Mouse (Mus musculus): ENCODE results near the gene 4930503B20Rik. TPM values are rescaled to one million over a fixed set of nuclear protein-coding genes. Genes with fewer than 3 reads are reported as not detected.

The 4930503B20Rik gene
- polyA plus RNA-seq, 1 experiment = not detected

DNA sequence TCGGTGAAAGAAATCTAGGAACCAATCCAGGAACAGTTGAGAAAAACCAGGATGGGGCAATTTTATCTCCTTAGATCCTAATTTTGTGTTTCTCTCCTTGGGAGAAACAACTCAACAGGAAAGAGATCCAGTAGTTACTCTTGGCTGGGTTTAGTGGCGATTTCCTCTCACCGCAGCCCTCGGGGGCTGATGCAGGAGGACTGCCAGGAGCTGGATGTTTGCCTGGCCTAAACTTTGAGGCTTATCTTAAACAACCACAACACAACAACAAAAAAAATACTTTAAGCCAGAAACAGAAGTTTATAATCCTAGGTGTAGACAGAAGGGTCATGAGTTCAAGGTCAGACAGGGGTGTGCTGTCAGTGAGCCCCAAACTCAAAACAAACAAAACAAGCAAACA lies 39.3 kb downstream of the 4930503B20Rik start:
- no peak overlapping the region for H3K4me3 ChIP-seq (ENCODE audit: low read depth, low read length)
- H3K9ac ChIP-seq (ENCODE audit: low read depth, poor library complexity, severe bottlenecking) = no peak overlapping the region
- H3K27me3 ChIP-seq (ENCODE audit: control insufficient read depth, insufficient read depth, low read length, poor library complexity, severe bottlenecking) = no peaks in the 10 kb centered on the region
- TF ChIP-seq POLR2A (IDR thresholded peaks at IDR 0.05; ENCODE audit: insufficient read depth, low read length) = no peak
- TF ChIP-seq CTCF (IDR thresholded peaks at IDR 0.05; ENCODE audit: low read depth, low read length) = no peak
- no peak for TF ChIP-seq EP300 (IDR thresholded peaks at IDR 0.05; ENCODE audit: insufficient read depth, low read depth, low read length)
- no peaks in the 10 kb centered on the region for H3K4me1 ChIP-seq (ENCODE audit: control insufficient read depth, insufficient read depth, low read length)
- no peaks in the 10 kb centered on the region for H3K36me3 ChIP-seq (ENCODE audit: control insufficient read depth, insufficient read depth, low read length, poor library complexity, severe bottlenecking)
- H3K9me3 ChIP-seq (replicated peaks; ENCODE audit: control insufficient read depth, insufficient read depth, low read length, poor library complexity, severe bottlenecking) = no peaks in the 10 kb centered on the region
- H3K27ac ChIP-seq (ENCODE audit: insufficient read depth, low read length) = no peak overlapping the region

DNA sequence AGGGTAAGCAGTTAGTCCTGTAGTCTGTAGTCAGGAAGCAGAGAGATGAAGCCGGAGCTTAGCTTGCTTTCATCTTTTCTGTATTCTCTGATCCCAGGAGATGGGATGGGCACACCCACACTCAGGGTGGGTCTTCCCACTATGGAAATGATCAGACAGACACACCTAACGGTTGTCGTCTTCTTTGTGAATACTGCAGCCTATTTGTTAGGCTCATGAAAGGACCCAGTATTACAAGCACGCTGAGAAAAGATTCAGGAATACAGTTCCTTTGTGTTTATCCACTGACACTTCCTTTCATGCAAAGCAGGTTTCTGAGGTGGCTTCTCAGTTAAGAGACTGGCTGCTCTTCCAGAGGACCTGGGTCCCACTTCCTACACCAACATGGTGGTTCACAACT lies 39.9 kb downstream of the 4930503B20Rik start:
- H3K4me3 ChIP-seq (ENCODE audit: low read depth, low read length) = no peak overlapping the region
- H3K9me3 ChIP-seq (replicated peaks; ENCODE audit: control insufficient read depth, insufficient read depth, low read length, poor library complexity, severe bottlenecking) = no peaks in the 10 kb centered on the region
- no peak for TF ChIP-seq EP300 (IDR thresholded peaks at IDR 0.05; ENCODE audit: insufficient read depth, low read depth, low read length)
- no peak for TF ChIP-seq POLR2A (IDR thresholded peaks at IDR 0.05; ENCODE audit: insufficient read depth, low read length)
- TF ChIP-seq CTCF (IDR thresholded peaks at IDR 0.05; ENCODE audit: low read depth, low read length) = no peak

DNA sequence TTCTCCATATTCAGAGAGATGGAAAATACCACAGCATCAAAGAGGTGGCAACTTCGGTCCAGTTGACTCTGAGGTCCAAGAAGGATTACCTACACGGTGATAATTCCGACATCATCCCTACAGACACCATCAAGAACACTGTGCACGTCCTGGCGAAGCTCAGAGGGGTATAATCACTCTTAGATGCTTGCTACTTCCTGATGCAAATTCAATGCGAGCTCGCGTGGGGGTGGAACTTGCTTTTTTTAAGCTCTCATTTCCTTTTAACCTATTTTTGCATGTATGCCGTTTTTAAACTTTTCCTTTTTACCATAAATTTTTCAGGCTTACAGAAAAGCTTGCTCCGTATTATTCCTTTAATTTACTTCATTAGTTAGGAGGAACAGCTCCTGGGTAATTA lies 40.8 kb downstream of the 4930503B20Rik start:
- Histone ChIP-seq H3K27ac (ENCODE audit: insufficient read depth, low read length) (no peak overlapping the region), H3K4me3 (ENCODE audit: low read depth, low read length) (no peak overlapping the region), H3K9ac (ENCODE audit: low read depth, poor library complexity, severe bottlenecking) (no peak overlapping the region), H3K9me3 (replicated peaks; ENCODE audit: control insufficient read depth, insufficient read depth, low read length, poor library complexity, severe bottlenecking) (no peaks in the 10 kb centered on the region), H3K36me3 (ENCODE audit: control insufficient read depth, insufficient read depth, low read length, poor library complexity, severe bottlenecking) (no peaks in the 10 kb centered on the region), H3K4me1 (ENCODE audit: control insufficient read depth, insufficient read depth, low read length) (no peaks in the 10 kb centered on the region), H3K27me3 (ENCODE audit: control insufficient read depth, insufficient read depth, low read length, poor library complexity, severe bottlenecking) (no peaks in the 10 kb centered on the region)
- TF ChIP-seq POLR2A (IDR thresholded peaks at IDR 0.05; ENCODE audit: insufficient read depth, low read length) (no peak), CTCF (IDR thresholded peaks at IDR 0.05; ENCODE audit: low read depth, low read length) (no peak), EP300 (IDR thresholded peaks at IDR 0.05; ENCODE audit: insufficient read depth, low read depth, low read length) (no peak)

More for the DNA sequence above, 39.9 kb downstream of the 4930503B20Rik start:
- H3K4me1 ChIP-seq (ENCODE audit: control insufficient read depth, insufficient read depth, low read length) = no peaks in the 10 kb centered on the region
- H3K36me3 ChIP-seq (ENCODE audit: control insufficient read depth, insufficient read depth, low read length, poor library complexity, severe bottlenecking) = no peaks in the 10 kb centered on the region
- H3K27ac ChIP-seq (ENCODE audit: insufficient read depth, low read length) = no peak overlapping the region
- no peaks in the 10 kb centered on the region for H3K27me3 ChIP-seq (ENCODE audit: control insufficient read depth, insufficient read depth, low read length, poor library complexity, severe bottlenecking)
- no peak overlapping the region for H3K9ac ChIP-seq (ENCODE audit: low read depth, poor library complexity, severe bottlenecking)

DNA sequence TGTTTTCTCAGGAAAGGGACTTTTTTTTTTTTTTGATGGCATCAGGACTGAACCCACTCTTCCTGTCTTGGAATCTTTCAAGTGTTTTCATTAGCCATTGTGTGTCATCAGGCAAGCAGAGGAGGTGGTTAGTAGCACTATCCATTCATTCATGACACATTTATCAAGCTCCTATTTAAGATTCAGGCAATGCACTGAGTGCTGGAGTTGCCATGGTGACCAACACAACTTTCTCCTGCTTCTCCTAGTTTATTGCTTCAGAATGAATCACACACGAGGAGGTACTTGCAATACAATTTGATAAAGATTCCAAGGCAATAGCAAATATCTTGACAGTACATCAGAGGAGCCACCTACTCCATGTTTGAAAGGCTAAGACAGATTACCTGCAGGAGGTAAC lies 43.7 kb downstream of the 4930503B20Rik start:
- no peak overlapping the region for H3K27ac ChIP-seq (ENCODE audit: insufficient read depth, low read length)
- no peaks in the 10 kb centered on the region for H3K36me3 ChIP-seq (ENCODE audit: control insufficient read depth, insufficient read depth, low read length, poor library complexity, severe bottlenecking)
- no peak overlapping the region for H3K9ac ChIP-seq (ENCODE audit: low read depth, poor library complexity, severe bottlenecking)
- H3K9me3 ChIP-seq (replicated peaks; ENCODE audit: control insufficient read depth, insufficient read depth, low read length, poor library complexity, severe bottlenecking) = no peaks in the 10 kb centered on the region
- no peaks in the 10 kb centered on the region for H3K4me1 ChIP-seq (ENCODE audit: control insufficient read depth, insufficient read depth, low read length)
- TF ChIP-seq CTCF (IDR thresholded peaks at IDR 0.05; ENCODE audit: low read depth, low read length) = no peak
- TF ChIP-seq EP300 (IDR thresholded peaks at IDR 0.05; ENCODE audit: insufficient read depth, low read depth, low read length) = no peak
- TF ChIP-seq POLR2A (IDR thresholded peaks at IDR 0.05; ENCODE audit: insufficient read depth, low read length) = no peak
- H3K4me3 ChIP-seq (ENCODE audit: low read depth, low read length) = no peak overlapping the region
- H3K27me3 ChIP-seq (ENCODE audit: control insufficient read depth, insufficient read depth, low read length, poor library complexity, severe bottlenecking) = no peaks in the 10 kb centered on the region

DNA sequence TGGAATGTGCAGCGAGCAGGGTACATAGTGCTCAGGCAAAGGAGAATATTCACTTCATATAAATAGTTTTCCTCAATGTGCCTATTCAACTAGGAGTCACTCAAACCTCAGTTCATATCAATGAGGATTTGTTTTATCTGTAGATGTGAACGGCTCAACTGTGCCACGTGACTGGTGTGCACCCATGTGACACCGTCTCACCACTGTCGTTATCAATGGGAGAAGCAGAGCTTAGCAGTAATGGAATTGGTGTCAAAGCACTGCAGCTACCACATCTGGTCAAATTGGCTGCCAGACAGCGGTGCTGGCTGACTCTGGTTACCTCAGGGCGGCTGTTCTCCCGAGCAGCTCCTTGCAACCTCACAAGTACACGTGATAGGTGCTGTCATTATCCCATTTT lies 46.5 kb downstream of the 4930503B20Rik start:
- no peak overlapping the region for H3K27ac ChIP-seq (ENCODE audit: insufficient read depth, low read length)
- no peak overlapping the region for H3K9ac ChIP-seq (ENCODE audit: low read depth, poor library complexity, severe bottlenecking)
- H3K4me1 ChIP-seq (ENCODE audit: control insufficient read depth, insufficient read depth, low read length) = no peaks in the 10 kb centered on the region
- H3K27me3 ChIP-seq (ENCODE audit: control insufficient read depth, insufficient read depth, low read length, poor library complexity, severe bottlenecking) = no peaks in the 10 kb centered on the region
- H3K9me3 ChIP-seq (replicated peaks; ENCODE audit: control insufficient read depth, insufficient read depth, low read length, poor library complexity, severe bottlenecking) = no peaks in the 10 kb centered on the region
- no peak overlapping the region for H3K4me3 ChIP-seq (ENCODE audit: low read depth, low read length)
- no peaks in the 10 kb centered on the region for H3K36me3 ChIP-seq (ENCODE audit: control insufficient read depth, insufficient read depth, low read length, poor library complexity, severe bottlenecking)
- TF ChIP-seq CTCF (IDR thresholded peaks at IDR 0.05; ENCODE audit: low read depth, low read length) (no peak), EP300 (IDR thresholded peaks at IDR 0.05; ENCODE audit: insufficient read depth, low read depth, low read length) (no peak), POLR2A (IDR thresholded peaks at IDR 0.05; ENCODE audit: insufficient read depth, low read length) (no peak)

DNA sequence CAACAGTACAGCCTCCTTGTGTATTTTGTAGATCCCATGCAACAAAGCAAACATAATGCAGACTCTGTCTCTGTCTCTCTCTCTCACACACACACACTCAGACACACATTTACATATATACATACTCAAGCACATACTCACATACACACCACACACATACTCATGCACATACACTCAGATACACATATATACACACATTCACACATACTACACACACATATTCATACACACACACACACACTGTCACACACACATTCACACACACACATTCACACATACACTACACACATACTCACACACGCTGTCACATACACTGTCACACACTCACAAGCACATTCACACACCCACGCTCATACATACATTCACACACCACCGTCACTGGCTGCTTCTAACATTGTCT lies 48.6 kb downstream of the 4930503B20Rik start:
- Histone ChIP-seq H3K27ac (ENCODE audit: insufficient read depth, low read length) (no peak overlapping the region), H3K4me1 (ENCODE audit: control insufficient read depth, insufficient read depth, low read length) (no peaks in the 10 kb centered on the region), H3K9ac (ENCODE audit: low read depth, poor library complexity, severe bottlenecking) (no peak overlapping the region), H3K27me3 (ENCODE audit: control insufficient read depth, insufficient read depth, low read length, poor library complexity, severe bottlenecking) (no peaks in the 10 kb centered on the region), H3K9me3 (replicated peaks; ENCODE audit: control insufficient read depth, insufficient read depth, low read length, poor library complexity, severe bottlenecking) (no peaks in the 10 kb centered on the region), H3K36me3 (ENCODE audit: control insufficient read depth, insufficient read depth, low read length, poor library complexity, severe bottlenecking) (no peaks in the 10 kb centered on the region), H3K4me3 (ENCODE audit: low read depth, low read length) (no peak overlapping the region)
- TF ChIP-seq EP300 (IDR thresholded peaks at IDR 0.05; ENCODE audit: insufficient read depth, low read depth, low read length) (no peak), CTCF (IDR thresholded peaks at IDR 0.05; ENCODE audit: low read depth, low read length) (no peak), POLR2A (IDR thresholded peaks at IDR 0.05; ENCODE audit: insufficient read depth, low read length) (no peak)

Measured in ES-Bruce4 (cell line).